Mouse (Mus musculus): ENCODE measurements around the gene Sstr1. TPM values are rescaled to one million over a fixed set of nuclear protein-coding genes. Genes with fewer than 3 reads are reported as not detected.

The Sstr1 gene
- polyA plus RNA-seq (2015; fragmentation: Nextera tagmentation; extraction: Ambion mirVana) = 0.30 and 0.32 TPM in 2 replicates

DNA sequence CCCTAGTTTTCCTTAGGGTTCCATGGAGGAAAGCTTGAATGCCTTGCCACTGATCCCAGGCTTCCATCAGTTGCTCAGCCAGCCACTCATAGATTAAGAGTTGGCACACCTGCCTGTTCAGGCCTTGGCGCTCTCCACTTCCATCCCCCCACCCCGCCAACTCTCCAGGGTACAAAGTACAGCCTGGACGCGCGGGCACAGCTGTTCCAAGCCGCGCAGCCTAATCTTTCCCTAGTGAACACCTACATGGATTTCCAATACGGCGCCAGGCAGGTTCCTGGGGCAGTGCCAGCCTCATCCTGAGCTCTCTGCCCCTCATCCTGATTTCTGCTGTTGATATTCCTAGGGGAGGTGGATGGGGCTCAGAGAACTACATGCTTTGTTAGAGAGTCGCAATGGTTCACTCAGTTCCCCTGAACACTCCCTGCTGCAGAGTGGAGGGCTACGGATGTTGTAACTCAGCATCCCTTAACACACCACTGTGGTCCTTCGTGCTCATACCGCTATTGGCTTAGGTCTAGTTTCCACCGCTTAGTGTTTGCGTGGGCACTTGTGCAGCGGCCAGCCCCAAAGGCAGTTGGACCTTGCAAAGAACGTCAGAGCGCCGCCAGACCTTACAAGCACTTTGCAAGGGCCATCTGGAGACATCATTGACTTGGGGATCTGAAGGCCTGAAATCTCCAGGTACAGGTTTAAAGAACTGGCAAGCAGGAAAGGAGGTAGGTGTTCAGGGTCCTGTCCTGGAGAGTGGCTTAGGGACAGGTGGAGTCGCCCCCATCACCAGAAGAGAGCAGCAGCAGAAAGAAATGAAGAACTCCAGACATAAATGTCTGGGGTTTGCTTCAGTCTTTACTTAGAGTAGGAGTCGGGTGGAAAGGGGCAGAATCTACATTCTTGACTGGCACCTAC, at the start of gene Sstr1:
Gene Sstr1, plus strand, starts transcription at position 610 of the 909 bp plus-strand sequence.
- H3K27ac ChIP-seq = no peak within 1 kb of the TSS
- H3K4me1 ChIP-seq = peaks cover 27% of the 10 kb centered on the region
- 18% methylated on average over 21 of the region's 21 CpGs for whole genome bisulfite sequencing
- no peaks in the 10 kb centered on the region for H3K9me3 ChIP-seq
- ATAC-seq (ENCODE audit: borderline replicate concordance, extremely low read depth, low FRiP score, low TSS enrichment) = no peak
- H3K4me2 ChIP-seq = peak within 1 kb of the TSS; percentile 75
- peak within 1 kb of the TSS; percentile 38 for H3K4me3 ChIP-seq
- peaks cover 36% of the 10 kb centered on the region for H3K27me3 ChIP-seq
- no peaks in the 10 kb centered on the region for H3K36me3 ChIP-seq
- H3K9ac ChIP-seq = no peak within 1 kb of the TSS

DNA sequence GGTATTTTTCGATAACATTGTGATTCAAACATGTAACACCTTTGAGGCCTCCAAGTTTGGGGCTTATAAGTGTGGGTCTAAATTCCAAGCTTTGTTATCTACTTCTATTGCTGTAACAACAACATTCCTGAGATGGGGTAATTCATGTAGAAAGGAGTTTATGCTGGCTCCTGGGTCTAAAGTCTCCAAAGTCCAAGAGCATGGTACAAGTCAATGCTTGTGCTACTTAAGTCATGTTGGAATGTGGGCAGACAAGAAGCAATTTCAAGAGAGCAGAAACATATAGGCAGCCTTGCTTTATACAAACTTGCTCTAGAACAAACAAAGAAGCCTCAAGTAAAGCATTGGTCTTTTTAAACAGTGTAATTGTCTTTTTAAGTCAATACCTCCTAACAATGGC, 12.8 kb upstream of the Sstr1 start:
- ATAC-seq (ENCODE audit: borderline replicate concordance, extremely low read depth, low FRiP score, low TSS enrichment) = no peak
- WGBS = 82% methylated on average over 1 of the region's 1 CpGs
- Histone ChIP-seq H3K27me3 (no peaks in the 10 kb centered on the region), H3K4me2 (no peak overlapping the region), H3K9ac (no peak overlapping the region), H3K4me1 (no peaks in the 10 kb centered on the region), H3K9me3 (no peaks in the 10 kb centered on the region), H3K27ac (no peak overlapping the region), H3K4me3 (no peak overlapping the region), H3K36me3 (no peaks in the 10 kb centered on the region)

DNA sequence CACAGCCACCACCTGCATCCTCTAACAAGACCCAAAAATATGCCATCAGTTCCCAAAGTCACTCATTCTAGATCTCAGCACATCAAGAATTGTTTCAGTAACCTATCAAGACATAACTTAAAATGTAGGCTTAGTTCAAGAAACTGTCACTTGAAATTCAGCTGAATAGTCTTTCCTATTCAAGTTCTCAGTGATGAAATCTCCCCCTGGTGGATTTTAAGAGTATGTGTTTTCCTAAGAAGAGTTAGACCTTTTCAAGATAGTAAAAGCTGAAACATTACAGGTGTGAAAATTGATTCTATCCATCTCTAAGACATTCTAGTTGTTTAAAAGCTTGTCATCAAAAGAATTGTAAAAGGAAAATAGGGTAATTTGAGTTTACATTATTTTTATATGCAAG, 10.4 kb upstream of the Sstr1 start:
- no peaks in the 10 kb centered on the region for H3K9me3 ChIP-seq
- ATAC-seq (ENCODE audit: borderline replicate concordance, extremely low read depth, low FRiP score, low TSS enrichment) = no peak
- H3K9ac ChIP-seq = no peak overlapping the region
- no peak overlapping the region for H3K4me2 ChIP-seq
- H3K36me3 ChIP-seq = no peaks in the 10 kb centered on the region
- no peak overlapping the region for H3K27ac ChIP-seq
- no peaks in the 10 kb centered on the region for H3K4me1 ChIP-seq
- no peaks in the 10 kb centered on the region; the same call in 1 of the 2 replicates for H3K27me3 ChIP-seq
- H3K4me3 ChIP-seq = no peak overlapping the region

DNA sequence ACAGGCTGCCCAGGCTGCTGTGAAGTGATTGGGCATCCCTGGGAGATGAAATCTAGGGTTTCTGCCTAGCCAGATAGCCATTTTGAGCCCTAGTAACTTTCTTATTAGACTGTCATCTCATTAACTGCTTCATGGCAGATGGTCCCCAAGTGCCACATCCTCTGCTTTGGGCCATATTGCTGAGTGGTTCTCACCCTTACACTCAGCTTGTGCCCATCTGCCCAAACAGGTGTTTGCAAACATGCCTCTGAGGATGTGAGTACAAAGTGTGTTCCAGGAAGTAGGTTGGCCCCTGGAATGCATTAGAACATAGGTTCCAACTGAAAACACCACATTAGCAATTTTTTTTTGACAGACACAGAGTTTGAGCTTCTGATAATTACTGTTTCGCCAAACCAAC, 3.6 kb upstream of the Sstr1 start:
- 80% methylated on average over 1 of the region's 1 CpGs for WGBS

DNA sequence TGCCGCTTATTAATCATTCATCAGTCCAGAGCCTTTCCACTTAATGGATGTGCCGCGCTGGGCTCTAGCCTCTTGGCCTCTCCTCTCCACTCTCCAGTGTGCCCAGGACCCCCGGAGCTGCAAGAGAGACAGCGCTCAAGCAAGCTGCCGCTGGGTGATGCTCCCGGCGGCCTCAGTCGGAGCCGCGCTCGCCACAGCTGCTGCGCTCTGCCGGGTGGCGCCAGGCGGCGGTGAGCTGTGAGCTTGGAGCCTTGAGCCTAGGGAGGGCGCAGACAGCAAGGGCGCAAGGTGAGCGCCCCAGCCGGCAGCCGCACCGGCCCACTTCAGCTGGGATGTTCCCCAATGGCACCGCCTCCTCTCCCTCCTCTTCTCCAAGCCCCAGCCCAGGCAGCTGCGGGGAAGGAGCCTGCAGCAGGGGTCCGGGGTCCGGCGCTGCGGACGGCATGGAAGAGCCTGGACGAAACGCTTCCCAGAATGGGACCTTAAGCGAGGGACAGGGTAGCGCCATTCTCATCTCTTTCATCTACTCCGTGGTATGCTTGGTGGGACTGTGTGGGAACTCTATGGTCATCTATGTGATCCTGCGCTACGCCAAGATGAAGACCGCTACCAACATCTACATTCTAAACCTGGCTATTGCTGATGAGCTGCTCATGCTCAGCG, 820 bp downstream of the Sstr1 start:
- H3K4me2 ChIP-seq = peak overlapping the region; percentile 75
- H3K27me3 ChIP-seq = peaks cover 36% of the 10 kb centered on the region
- H3K9me3 ChIP-seq = no peaks in the 10 kb centered on the region
- under 1% methylated on average over 33 of the region's 39 CpGs for WGBS
- H3K4me3 ChIP-seq = peak overlapping the region; percentile 38
- H3K4me1 ChIP-seq = peaks cover 27% of the 10 kb centered on the region
- ATAC-seq (ENCODE audit: borderline replicate concordance, extremely low read depth, low FRiP score, low TSS enrichment) = 0 out of 2 replicates have a peak, but pooled peaks have one; percentile 29
- no peak overlapping the region for H3K27ac ChIP-seq
- H3K36me3 ChIP-seq = no peaks in the 10 kb centered on the region
- H3K9ac ChIP-seq = no peak overlapping the region

More for the DNA sequence above, 3.6 kb upstream of the Sstr1 start:
- no peak overlapping the region for H3K4me2 ChIP-seq
- H3K4me3 ChIP-seq = no peak overlapping the region
- peaks cover 10% of the 10 kb centered on the region for H3K4me1 ChIP-seq
- no peak overlapping the region for H3K9ac ChIP-seq
- H3K36me3 ChIP-seq = no peaks in the 10 kb centered on the region
- H3K27ac ChIP-seq = no peak overlapping the region
- no peaks in the 10 kb centered on the region for H3K9me3 ChIP-seq
- peaks cover 28% of the 10 kb centered on the region for H3K27me3 ChIP-seq
- no peak for ATAC-seq (ENCODE audit: borderline replicate concordance, extremely low read depth, low FRiP score, low TSS enrichment)

DNA sequence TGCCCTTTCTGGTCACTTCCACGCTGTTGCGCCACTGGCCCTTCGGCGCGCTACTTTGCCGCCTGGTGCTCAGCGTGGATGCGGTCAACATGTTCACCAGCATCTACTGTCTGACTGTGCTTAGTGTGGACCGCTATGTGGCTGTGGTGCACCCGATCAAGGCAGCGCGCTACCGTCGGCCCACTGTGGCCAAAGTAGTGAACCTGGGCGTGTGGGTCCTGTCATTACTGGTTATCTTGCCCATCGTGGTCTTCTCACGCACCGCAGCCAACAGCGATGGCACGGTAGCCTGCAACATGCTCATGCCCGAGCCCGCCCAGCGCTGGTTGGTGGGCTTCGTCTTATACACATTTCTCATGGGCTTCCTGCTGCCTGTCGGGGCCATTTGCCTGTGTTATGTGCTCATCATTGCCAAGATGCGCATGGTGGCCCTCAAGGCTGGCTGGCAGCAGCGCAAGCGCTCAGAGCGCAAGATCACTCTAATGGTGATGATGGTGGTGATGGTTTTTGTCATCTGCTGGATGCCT, 1.4 kb downstream of the Sstr1 start:
- H3K9ac ChIP-seq = no peak overlapping the region
- ATAC-seq (ENCODE audit: borderline replicate concordance, extremely low read depth, low FRiP score, low TSS enrichment) = no peak
- peaks cover 27% of the 10 kb centered on the region for H3K4me1 ChIP-seq
- H3K9me3 ChIP-seq = no peaks in the 10 kb centered on the region
- H3K27ac ChIP-seq = no peak overlapping the region
- peak overlapping the region; percentile 75 for H3K4me2 ChIP-seq
- no peaks in the 10 kb centered on the region for H3K36me3 ChIP-seq
- 5% methylated on average over 29 of the region's 29 CpGs for WGBS
- H3K4me3 ChIP-seq = peak overlapping the region; percentile 38
- H3K27me3 ChIP-seq = peaks cover 36% of the 10 kb centered on the region

DNA sequence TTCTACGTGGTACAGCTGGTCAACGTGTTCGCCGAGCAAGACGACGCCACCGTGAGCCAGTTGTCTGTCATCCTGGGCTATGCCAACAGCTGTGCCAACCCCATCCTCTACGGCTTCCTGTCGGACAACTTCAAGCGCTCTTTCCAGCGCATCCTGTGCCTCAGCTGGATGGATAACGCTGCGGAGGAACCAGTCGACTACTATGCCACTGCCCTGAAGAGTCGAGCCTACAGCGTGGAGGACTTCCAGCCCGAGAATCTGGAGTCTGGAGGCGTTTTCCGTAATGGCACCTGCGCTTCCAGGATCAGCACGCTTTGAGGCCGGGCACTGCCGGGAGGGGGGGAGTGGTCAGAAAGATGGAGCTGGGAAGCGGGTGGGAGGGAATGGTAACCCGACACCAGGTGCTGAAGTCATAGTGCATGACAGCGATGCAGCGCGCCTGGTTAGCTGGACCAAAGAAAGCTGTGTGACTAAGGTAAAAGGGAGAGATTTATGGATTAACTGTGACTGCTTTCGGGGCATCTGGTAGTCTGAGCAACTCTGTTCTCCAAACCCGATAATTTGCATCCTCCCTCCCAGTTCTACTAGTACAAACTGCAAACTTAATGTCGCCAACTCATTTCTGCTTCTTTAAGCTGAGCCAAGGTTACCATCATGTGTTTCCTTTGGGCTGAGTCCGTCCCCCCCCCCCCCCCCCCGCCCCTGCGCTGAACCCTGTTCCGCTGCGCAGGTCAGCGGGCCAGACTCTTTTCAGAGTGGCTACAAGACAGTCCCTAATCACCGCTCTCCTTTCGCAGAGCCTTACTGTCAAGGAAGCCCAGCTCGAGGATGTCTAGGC, 2.1 kb downstream of the Sstr1 start:
- H3K9me3 ChIP-seq = no peaks in the 10 kb centered on the region
- peak; percentile 70 for ATAC-seq (ENCODE audit: borderline replicate concordance, extremely low read depth, low FRiP score, low TSS enrichment)
- no peak overlapping the region for H3K27ac ChIP-seq
- H3K4me3 ChIP-seq = peak overlapping the region; percentile 38
- peak overlapping the region; percentile 75 for H3K4me2 ChIP-seq
- no peak overlapping the region for H3K9ac ChIP-seq
- H3K27me3 ChIP-seq = peaks cover 36% of the 10 kb centered on the region
- H3K36me3 ChIP-seq = no peaks in the 10 kb centered on the region
- peaks cover 27% of the 10 kb centered on the region for H3K4me1 ChIP-seq
- 1% methylated on average over 39 of the region's 40 CpGs for WGBS

DNA sequence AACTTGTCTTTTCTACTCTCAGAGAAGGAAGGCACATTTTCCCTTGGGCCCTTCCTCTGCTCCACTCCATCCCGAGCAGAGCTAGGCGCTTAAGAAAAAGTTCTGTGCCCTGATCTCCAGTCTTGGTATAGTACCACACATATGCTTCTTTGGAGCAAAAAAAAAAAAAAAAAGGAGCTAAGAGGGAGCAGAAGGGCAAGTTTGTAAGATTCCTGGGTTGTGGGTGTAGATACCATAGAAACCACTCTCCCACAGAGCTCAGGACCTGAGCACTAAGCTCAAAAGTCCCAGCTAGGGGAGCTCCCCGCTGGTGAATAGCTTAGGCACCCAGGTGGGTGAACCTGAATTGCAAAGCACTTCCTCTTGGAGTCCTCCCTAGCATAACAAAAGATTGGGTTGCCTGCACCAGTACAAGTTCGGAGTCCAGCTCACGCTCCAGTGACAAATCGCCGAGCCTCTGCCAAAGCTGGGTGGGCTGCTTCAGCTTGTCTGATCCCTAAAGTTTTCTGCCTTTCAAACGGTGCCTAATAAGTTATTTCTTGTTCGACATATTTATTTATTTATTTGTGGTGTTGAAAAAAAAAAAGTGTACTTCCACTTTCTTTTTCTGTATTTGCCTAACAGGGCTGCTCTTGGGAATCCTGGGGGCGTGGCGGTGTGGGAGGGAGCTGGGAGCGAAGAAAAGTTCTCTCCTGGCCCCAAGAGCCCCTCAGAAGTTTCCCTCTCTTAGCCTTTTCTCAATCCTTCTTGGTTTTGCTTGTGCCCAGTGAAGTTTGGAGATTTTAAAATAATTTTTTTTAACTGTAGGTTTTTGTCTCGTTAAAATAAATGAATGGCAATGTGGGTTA, 2.9 kb downstream of the Sstr1 start:
- 9% methylated on average over 13 of the region's 13 CpGs for WGBS
- Histone ChIP-seq H3K9me3 (no peaks in the 10 kb centered on the region), H3K27me3 (peaks cover 36% of the 10 kb centered on the region), H3K36me3 (no peaks in the 10 kb centered on the region), H3K4me2 (peak overlapping the region; percentile 75), H3K4me3 (peak overlapping the region; percentile 38), H3K27ac (no peak overlapping the region), H3K4me1 (peaks cover 27% of the 10 kb centered on the region), H3K9ac (no peak overlapping the region)
- ATAC-seq (ENCODE audit: borderline replicate concordance, extremely low read depth, low FRiP score, low TSS enrichment) = no peak

DNA sequence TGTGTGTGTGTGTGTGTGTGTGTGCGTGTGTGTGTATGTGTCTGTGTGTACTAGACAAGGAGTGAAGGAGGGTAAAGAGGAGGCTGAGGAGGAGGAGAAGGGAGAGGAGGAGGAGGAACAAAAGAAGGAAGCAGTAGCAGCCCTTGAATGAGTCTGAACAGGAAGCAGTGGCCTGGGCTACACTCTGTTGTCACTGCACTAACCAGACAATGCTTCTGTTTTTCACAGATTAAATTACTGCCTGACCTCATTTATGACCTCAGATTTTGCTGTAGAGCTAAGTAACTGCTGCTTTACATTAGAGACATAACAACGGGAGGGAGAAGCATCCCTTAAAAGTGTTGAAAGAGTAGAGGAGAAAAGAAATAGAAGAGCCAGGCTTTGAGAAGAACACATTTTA, 4.6 kb downstream of the Sstr1 start:
- ATAC-seq (ENCODE audit: borderline replicate concordance, extremely low read depth, low FRiP score, low TSS enrichment) = no peak
- H3K9ac ChIP-seq = no peak overlapping the region
- H3K4me1 ChIP-seq = peaks cover 27% of the 10 kb centered on the region
- no peak overlapping the region for H3K4me3 ChIP-seq
- H3K4me2 ChIP-seq = no peak overlapping the region
- H3K9me3 ChIP-seq = no peaks in the 10 kb centered on the region
- H3K27ac ChIP-seq = no peak overlapping the region
- 54% methylated on average over 2 of the region's 2 CpGs for WGBS
- H3K27me3 ChIP-seq = peaks cover 26% of the 10 kb centered on the region
- no peaks in the 10 kb centered on the region for H3K36me3 ChIP-seq

DNA sequence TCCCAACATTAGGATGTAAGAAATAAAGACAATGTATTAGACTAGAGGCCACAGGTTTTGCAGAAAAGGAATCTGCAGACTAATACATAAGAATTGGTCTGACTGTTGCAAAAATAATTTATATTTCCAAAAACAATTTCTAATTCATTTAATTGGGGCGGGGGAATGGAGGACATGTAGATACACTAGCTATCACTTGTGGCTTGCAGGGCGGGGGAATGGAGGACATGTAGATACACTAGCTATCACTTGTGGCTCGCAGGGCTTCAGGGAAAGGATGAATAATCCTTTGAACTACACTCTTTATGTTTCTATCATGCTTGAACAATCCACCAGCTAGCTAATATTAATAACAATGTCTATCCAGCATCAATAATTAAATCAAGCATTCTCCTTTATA, 7.5 kb downstream of the Sstr1 start:
- Histone ChIP-seq H3K36me3 (no peaks in the 10 kb centered on the region), H3K4me1 (peaks cover 5% of the 10 kb centered on the region), H3K27me3 (no peaks in the 10 kb centered on the region), H3K4me2 (no peak overlapping the region), H3K27ac (no peak overlapping the region), H3K9ac (no peak overlapping the region), H3K9me3 (no peaks in the 10 kb centered on the region), H3K4me3 (no peak overlapping the region)
- WGBS = 77% methylated on average over 3 of the region's 3 CpGs
- no peak for ATAC-seq (ENCODE audit: borderline replicate concordance, extremely low read depth, low FRiP score, low TSS enrichment)

DNA sequence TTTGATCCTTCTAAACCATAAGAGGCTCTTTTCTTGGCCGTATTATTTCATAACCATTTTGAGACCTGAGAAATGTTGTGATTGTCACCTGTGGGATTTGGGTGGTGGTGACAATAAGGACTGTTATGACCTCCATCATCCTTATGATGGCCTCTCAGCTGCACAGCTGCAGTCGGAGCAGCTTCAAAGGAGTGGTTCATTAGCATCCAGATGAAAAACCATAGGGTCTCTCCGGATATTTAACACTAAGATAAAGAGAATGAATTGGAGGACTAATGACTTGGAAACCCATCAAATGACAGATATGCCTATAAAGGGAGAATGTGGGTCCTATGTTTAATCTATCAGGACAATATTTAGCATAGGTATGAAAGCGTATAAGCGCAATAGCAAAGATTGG, 14.1 kb downstream of the Sstr1 start:
- Histone ChIP-seq H3K9ac (no peak overlapping the region), H3K9me3 (no peaks in the 10 kb centered on the region), H3K27me3 (no peaks in the 10 kb centered on the region), H3K36me3 (no peaks in the 10 kb centered on the region), H3K27ac (no peak overlapping the region), H3K4me3 (no peak overlapping the region), H3K4me1 (no peaks in the 10 kb centered on the region), H3K4me2 (no peak overlapping the region)
- 74% methylated on average over 5 of the region's 5 CpGs for WGBS
- ATAC-seq (ENCODE audit: borderline replicate concordance, extremely low read depth, low FRiP score, low TSS enrichment) = no peak
